Mouse (Mus musculus): ENCODE measurements around the gene Rhbdf1.

DNA sequence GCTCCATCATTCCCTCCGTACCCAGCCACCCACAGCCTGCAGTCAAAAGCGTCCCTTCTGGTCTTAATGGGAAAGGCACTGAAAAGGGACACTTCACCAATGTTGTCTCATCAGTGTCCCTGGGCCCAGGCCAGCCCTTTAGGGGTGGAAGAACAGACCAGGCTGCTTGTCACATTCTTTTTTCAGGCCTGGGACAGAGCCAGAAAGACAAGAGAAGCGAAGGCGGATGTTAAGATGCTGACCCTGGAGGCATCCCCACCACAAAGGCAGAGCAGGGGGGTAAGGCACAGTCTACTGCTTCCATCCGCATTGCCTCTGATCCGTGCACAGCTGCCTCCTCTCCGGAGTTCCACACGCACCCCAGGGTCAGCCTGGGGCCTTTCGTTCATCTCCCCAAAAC is 32.0 kb downstream of the Rhbdf1 start:
- TF ChIP-seq CTCF (IDR thresholded peaks at IDR 0.05; ENCODE audit: extremely low read depth, insufficient read length, insufficient replicate concordance, low read depth, low read length) (no peak), POLR2A (IDR thresholded peaks at IDR 0.05; ENCODE audit: low read depth, low read length) (no peak)
